Mouse (Mus musculus) frontal cortex, postnatal 14 days (tissue): ENCODE measurements around the gene Rd3l.
"Not testable (repeated sequence)": the region's sequence is repeated elsewhere in the genome, so short reads cannot be mapped to it uniquely, and the experiment has no call there.

Source experiments
- DNase-seq, 2 experiments: peaks; one replicate each; pipeline ENCODE4 v3.0.0; 2022; ENCODE audit warnings: low spot score in 2 of 2

Gene Rd3l

DNA sequence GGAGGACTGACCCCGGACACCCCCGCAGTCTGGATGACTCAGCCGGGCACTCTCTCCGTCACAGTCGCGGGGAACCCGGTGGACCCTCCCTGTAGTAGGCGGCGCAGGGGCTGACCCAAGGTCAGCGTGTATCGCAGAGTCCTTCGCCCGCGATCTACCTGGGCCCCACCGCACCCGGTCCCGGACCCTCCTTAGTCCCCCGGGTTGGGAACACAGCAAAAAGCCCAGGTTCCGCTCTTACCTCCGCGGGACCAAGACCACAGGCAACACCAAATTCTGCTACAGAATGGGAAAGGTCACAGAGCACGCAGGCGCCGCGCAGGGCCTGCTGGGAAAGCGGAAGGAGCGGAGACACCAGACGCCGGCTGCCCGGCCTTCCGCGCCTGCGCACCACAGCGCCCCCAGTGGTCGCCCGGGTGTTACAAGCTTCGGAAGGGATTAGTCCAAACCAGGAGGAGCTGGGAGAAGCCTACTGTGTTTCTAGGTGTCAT is 14.4 kb downstream of the Rd3l start, which contains the start of gene Atp5mpl:
Atp5mpl (minus strand) TSS at position 295 of the 491 bp plus-strand sequence.
- peak; percentile 87 to 96 for DNase-seq

GRCm38 (mm10) chr12:111963339-111963738 is 17.8 kb downstream of the Rd3l start:
- DNase-seq: no peak

- DNase-seq: peak in 1 of 2 experiments; percentile 70
Measured at GRCm38 (mm10) chr12:111958101-111958865, 22.8 kb downstream of the Rd3l start.

- no peak for DNase-seq
Measured at GRCm38 (mm10) chr12:111956173-111956572, 24.9 kb downstream of the Rd3l start.

GRCm38 (mm10) chr12:111951701-111952100 is 29.4 kb downstream of the Rd3l start:
- no peak for DNase-seq

GRCm38 (mm10) chr12:111950486-111950885 is 30.6 kb downstream of the Rd3l start:
- DNase-seq: no peak

- DNase-seq: peak in 1 of 2 experiments; percentile 23
Measured at GRCm38 (mm10) chr12:111946716-111947115, 34.4 kb downstream of the Rd3l start.

- not testable (repeated sequence) for DNase-seq
Measured at GRCm38 (mm10) chr12:111945765-111946655, 35.1 kb downstream of the Rd3l start.

DNA sequence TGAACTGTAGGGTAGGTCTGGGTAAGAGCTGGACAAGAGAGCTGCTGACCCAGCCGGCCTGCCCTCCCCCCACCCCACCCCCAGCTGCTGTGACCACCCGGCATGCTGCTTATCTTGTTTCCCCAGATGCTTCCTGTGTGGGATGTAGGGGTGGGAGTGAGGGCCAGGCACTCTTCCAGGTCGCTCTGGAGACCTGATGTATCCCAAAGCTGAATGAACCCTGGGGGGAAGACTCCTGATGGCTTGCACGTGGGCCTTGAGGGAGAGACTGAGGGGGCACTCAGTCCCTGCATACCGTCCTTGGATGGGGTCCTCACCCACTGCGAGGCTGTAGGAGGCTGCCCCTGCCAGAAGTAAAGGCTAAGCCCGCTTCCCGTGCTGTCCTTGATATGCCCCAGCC is 36.0 kb downstream of the Rd3l start:
- no peak for DNase-seq

- DNase-seq: not testable (repeated sequence)
Measured at GRCm38 (mm10) chr12:111944065-111944987, 36.8 kb downstream of the Rd3l start.

- DNase-seq: no peak
Measured at GRCm38 (mm10) chr12:111943421-111944064, 37.6 kb downstream of the Rd3l start.

DNA sequence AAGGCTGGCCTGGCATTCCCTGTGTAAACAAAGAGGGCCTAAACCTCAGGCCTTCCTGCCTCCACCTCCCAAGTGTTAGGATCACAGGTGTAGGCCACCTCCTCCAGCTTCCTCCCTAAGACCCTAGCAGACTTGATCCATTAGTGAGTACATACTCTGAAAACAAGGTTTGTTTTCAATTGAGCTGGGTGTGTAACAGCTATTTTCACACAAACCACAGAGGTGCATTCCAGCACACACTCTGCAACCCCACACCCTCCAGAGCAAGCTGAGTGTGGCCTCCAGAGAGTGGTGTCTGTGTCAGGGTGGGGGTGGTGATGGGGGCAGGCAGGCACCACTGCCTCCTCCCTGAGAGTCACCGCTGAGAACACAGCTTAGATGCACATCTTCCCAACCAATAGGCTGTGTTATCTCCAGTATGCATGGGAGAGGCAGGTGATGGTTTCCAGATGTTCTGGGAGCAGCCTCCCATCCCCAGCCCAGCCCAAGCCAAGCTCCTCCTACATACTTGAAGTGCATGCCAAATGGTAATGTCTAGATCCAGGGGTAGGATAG is 42.4 kb downstream of the Rd3l start:
- no peak for DNase-seq

DNA sequence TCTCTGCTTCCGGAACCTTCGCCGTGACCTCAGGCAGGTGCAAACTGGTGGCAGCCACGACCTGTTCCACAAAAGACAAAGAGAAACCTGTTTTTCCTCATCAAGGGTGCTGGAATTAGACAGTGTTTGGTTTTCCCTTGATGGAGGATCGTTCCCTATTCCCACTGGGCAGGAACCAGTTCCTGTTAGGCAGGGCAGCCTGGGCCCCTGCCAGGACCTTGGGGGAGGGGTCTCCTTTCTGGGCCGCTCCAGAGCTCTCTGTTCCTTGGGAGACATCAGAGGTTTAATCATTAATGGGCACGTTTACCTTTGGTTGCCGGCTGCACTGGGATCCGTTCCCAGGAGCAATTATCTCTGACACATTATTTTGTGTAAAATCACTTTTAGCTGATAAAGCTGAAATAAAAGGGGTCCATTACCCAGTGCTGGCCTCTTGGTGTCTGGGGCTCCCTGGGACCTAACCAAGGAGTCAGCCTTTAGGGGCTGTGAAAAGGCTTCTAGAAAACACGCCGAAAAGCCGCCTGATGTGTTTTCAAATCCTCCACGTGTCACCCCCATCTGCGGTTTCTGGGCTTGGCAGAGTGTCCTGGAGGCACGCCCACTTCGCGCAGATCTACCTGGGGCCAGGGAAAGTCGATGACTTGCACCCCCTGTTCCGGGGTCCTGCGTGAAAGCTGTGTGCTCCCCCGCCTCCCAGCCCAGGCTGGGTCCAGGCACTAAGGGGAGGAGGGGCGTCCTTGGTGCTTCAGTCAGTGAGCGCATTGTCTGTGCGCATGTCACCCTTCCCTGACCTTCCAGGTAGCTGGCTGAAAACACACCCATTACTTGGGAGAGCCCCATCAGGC is 44.2 kb downstream of the Rd3l start:
- DNase-seq: peak in 1 of 2 experiments; percentile 26

- DNase-seq: no peak
Measured at GRCm38 (mm10) chr12:111933971-111934370, 47.1 kb downstream of the Rd3l start.

GRCm38 (mm10) chr12:111933032-111933704 is 47.9 kb downstream of the Rd3l start:
- no peak for DNase-seq

DNA sequence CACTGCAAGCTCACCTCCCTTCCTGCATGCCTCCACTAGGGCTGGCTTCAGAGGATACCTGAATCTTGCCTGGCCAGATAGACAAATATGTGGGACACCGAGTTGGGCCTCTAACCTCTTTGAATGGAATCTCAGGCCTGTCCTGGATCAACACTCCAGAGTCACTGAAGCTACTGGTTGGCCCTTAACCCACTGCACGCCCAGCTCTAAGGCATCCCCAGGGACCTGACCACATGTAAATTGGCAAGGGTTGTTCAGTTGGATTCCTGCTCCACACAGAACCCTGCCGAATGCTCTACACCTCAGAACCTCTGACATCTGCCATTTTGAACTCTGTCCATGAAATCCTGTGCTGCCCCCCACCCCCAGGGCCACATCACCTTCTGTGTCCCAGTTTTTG is 48.6 kb downstream of the Rd3l start:
- DNase-seq: no peak

DNA sequence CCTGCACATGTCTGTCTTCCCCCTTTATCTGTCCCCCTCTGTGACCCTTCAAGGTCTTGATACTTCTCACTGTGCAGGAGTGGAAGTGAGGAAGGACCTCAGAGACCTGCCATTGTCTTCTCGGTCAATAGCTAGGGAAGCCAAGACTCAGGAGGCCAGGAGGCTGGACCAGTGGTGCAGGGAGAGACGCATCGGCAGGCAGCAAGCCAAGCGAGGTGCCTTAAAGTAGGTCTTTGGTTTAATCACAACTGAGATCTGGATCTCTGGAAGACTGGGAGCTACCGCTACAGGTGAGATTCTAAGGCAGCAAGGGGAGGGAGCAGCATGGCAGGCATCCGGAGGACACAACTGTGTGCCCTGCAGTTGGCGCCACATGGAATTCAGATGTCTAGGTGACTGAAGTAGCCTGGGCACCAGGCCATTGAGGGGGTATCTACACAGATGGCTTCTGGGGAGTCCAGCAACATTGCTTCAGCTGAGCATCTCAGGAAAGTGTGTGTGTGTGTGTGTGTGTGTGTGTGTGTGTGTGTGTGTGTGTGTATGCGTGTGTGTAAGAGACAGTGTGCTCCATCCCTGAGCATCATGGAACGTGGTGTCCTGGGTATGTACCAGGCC is 49.6 kb downstream of the Rd3l start:
- no peak for DNase-seq
